Mouse (Mus musculus) lung, postnatal 10 days (tissue): ENCODE measurements around the gene Commd1.
A peak's percentile ranks its signal among the peaks of the same experiment; 100 is the strongest.

ENCODE experiments used
- DNase-seq: peaks from one replicate; pipeline ENCODE4 v3.0.0; 2021

Commd1 gene

DNA sequence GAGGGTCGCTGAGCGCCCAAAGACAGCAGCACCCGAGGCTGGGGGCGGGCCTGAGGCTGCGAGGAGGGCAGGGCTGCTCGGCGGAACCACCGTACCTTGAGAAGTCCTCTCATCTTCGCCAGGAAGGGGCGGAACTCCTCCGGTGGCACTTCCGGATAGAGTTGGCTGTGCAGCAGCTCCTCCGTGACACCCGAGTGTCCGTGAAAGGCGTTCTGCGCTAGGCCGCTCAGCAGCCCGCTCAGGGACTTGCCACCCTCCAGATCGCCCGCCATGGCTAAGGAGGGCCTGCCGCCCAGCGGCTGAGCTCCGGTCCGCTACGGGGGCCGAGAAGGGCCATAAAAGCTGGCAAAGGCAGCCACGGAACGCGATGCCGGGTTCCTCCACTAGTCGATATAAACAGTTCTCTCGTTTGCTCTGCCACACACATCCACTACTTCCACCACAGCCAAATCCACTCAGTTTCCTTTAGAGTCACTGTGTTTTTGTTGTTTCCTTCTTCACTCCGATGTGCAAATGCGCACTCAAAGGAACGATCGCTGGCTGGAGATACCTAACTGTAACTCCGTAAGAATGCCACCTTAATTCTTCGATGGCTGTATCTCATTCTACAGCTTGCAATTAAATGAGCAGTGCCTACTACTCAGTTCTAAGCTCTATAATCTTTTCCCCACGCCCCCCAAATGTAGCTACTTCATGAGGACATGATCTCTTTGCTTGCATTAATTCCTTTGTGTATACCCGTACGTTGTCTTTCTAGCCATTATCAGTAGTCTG, at the start of gene Commd1, which contains the start of gene Gm28048:
Gene Commd1, minus strand, starts transcription at position 399 of the 774 bp plus-strand sequence.
Gene Gm28048, minus strand, starts transcription at position 107 of the 774 bp plus-strand sequence.
- peak; percentile 98 for DNase-seq

DNA sequence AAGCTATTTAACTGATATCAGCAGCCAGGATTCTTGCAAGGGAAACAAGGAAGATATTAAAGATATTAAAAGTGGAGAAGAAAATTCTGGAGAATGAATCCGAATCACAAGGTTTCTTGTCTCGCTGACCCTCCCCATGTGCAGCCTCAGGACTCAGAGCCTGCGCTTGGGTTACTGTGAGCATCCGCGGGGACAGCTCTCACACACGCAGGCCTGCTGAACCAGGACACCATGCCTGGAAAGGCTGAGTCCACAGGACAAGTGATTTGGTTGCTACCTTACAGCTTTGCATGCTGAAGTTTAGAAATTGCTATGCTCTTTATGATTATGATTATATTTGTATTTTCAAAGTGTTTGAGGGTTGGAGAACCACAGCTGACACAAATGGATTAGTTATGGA, 47.2 kb upstream of the Commd1 start:
- no peak for DNase-seq

DNA sequence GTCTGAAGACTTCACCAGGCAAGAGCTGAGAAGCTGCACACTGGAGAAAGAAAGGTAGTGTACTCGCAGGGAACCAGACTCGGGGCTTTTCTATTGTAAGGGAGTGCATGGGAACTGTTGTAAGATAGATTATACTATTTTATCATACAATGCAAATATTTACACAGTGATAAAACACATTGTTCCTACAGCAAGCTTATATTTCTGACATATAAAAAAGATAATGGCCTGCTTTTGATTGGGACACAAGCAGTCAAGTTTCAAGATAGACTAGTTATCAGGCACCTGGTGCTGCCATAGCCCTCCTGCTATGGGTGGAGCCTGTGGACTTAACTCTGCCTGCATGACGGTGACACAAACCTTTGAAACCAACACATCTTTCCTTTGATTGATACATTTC, 46.8 kb upstream of the Commd1 start:
- no peak for DNase-seq

DNA sequence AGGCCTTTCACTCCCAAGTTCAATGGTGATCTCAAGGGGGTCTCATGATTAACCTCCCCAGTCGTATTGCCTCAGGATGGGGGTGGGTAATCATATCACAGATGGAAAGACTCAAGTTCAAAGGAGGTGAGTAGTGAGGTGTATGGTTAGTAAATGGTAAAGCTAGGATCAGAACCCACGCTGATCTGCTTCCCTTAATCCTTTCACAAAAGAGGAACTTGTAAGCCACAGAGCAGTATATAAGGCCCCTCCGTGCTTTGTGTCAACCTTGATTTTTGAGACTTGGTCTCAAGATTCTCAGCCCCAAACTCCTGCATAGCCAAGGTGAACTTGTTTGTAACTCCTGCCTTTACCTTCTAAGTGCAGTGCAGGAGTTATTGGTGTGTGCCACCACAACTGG, 42.0 kb upstream of the Commd1 start:
- no peak for DNase-seq

DNA sequence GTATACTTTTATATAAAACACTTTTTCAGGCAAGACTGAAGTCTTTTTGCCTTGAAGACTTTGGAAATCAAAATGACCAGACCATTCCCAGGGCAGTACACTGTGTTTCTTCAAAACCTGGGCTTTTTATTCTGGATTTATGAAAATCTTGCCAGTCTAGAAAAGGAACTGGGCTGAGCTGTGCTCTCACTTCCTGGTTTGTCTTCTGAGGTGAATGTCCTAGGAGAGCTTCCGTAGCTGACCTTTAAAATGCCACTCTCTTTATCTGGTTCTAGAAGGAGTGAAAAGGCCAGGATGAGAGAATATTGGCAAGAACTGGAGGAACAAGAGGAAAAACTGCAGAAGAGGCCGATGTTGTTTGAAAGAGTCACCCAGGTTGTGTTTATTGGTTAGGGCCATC, 41.0 kb upstream of the Commd1 start:
- no peak for DNase-seq

DNA sequence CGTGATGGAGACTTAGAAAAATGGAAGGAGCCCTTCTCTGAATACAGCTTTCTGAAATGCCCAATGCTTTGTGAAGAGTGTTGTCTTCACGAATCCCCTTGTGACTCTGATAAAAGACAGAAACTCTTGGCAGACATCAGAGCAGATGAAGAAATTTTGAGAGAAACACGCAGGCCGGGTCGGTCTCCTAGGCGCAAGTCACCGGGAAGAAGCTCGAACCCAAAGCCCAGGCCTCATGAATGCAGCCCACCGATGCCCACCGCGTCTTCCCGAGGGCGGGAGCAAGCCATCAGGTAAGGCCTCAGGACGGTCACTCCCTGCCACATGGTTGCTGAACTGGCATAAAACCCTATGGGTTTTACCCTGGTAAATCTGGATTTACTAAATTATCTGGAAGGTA, 38.7 kb upstream of the Commd1 start:
- DNase-seq, result no peak

DNA sequence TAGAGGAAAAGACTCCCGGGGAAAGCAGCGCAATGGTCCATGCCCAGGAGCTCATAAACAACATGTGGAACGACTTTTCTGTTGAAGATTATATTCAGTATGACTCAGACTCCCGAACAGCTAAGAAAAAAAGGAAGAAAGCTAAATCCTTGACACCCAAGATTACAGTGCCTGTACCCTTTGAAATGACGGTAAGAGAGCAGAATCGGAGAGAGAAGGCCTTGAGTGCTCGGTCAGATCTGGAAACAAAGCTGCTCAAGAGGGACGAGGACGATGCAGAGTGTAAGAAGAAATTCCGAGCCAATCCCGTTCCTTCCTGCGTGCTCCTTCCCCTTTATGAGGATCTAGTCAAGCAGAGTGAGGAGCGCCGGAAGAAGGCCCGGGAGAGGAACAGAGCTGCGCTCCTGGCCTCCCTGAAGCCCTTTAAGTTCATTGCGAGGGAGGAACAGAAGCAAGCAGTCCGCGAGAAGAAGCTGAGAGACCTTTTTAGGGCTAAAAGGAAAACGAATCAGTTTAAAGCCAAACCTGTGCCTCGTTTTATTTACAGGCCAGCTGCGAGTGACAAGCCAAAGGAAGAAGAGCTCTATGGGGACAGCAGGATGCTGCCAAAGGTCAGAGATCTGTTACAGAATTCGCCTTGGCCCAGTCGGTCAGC, 38.1 kb upstream of the Commd1 start:
- DNase-seq, result no peak

DNA sequence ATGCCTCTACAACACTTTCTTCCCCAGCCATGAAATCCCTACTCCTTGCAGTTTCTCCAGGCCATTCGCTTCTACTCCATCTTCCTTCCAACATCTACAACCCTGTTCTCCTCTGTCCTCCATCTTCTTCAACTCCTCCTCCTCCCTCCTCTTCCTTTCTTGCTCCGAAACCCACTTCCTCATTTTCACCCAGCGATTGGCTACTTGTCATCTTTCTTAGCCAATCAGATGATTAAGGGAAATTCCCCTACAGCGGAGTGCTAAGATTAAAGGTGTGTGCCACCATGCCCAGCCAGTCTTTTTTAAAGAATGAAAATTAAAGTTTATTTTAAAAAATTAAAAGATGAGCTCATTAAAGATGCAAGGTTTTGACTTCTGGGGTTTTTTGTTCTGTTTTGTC, 35.8 kb upstream of the Commd1 start:
- DNase-seq, result no peak

DNA sequence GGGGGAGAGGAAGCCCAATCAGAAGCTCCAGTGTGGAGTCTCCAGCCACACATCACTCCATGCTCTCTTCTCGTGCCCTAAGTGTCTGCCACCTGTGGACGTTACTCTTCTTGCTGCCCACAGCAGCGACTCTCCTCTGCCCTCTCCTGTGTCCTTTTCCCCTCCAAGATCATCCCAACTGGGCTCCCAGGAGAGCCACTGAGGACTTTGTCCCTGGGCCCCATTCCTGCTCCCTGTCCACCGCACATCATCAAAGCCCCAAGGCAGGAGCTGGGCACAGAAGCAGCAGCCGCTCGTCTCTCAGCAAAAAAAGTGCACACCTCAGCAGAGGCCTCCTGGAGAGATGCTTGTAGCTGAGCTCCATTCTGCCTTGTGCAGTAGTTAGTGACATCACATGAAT, 32.8 kb upstream of the Commd1 start:
- DNase-seq, result no peak

DNA sequence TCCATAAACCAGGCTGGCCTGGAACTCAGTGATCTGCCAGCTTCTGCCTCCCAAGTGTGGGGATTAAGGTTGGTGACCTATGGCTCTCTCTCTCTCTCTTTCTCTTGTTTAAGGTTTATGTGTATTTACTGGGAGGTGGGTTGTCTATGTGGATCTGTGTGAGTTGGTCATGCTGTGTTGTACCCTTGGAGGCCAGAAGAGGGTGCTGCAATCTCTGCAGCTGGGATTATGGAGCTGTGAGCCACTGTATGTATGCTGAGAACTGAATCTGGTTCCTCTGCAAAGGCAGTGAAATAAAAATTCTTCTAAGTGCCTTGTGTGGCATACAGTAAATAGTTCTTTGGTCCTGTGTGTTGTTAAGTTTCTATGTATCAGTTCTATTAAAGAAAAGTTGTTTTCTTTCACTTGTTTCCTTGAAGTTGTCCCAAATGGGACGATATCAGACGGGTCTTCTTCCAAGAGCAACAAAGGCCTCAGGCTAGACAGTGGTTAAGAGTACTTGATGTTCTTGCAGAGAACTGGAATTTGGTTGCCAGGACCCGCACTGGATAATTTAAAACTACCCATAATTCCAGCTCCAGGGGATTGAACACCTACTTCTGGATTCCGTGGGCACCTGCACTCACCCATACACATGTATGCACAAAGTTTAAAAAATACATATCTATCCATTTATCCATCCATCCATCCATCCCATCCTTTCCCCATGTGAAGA, 31.6 kb upstream of the Commd1 start:
- DNase-seq, result no peak

DNA sequence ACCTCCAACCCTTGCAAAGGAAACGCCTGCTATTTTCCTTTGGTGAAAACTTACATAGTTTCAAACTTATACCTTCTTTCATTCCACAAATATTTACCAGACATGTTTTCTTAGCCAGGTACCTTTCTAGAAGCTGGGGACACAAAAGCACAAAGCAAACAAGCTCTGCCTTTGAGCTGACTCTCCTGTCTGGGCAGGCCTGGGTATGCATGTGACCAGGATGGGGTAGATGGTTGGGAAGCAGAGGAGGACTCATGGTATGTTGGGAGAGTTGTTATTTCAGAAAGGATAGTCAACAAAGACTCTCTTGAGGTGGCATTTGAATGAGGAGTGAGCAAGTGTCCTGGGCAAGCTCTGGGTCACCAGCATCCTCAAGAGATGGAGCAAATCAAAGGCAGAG, 30.9 kb upstream of the Commd1 start:
- DNase-seq, result no peak

DNA sequence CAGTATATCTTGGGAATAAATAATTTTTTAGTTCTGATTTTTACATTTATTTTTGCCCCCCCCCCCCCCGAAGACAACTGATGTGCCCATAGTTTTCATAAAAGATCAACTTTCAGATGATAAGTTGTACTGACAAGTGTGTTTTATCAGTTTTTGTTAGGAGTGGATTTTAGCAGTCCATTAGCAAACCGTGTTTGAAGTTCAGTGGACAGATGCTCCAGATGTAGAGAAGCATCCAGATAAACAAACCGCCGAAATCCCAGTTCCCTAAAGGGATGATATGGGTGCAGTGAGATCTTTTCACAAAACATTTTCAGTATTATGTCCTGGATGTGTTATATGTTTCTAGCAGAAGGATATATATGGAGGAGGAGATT, 26.6 kb upstream of the Commd1 start:
- no peak for DNase-seq

DNA sequence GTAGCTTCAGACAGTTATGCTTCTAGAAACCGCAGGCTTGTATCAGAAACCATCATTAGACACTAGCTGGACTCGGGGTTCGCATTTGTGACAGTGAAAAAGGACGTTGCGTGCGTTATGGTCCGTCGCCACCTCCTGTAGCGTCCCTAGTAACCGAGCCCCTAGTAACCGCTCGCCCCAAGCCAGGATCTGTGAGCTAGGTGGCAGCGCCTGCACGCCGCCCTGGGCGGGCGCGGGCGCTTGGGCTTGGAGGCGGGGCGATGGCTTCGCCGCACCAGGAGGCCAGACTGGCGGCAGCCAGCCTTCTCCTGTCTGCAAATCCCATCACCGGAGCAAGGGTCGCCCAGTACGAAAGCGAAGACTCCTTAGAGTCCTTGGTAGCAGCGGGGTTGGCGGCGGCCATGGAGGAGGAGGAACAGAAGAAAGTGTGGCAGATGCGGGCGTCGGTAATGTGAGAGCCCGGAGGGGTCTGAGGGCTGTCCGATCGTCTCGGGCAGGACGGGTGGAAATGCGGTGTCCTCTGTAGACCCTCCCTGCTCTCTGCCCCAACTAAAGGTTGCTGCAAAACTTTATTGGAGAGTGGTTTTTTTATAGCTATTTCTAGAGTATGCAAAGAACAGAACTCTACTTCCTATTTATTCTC, 26.1 kb upstream of the Commd1 start:
- DNase-seq, result peak; percentile 88

DNA sequence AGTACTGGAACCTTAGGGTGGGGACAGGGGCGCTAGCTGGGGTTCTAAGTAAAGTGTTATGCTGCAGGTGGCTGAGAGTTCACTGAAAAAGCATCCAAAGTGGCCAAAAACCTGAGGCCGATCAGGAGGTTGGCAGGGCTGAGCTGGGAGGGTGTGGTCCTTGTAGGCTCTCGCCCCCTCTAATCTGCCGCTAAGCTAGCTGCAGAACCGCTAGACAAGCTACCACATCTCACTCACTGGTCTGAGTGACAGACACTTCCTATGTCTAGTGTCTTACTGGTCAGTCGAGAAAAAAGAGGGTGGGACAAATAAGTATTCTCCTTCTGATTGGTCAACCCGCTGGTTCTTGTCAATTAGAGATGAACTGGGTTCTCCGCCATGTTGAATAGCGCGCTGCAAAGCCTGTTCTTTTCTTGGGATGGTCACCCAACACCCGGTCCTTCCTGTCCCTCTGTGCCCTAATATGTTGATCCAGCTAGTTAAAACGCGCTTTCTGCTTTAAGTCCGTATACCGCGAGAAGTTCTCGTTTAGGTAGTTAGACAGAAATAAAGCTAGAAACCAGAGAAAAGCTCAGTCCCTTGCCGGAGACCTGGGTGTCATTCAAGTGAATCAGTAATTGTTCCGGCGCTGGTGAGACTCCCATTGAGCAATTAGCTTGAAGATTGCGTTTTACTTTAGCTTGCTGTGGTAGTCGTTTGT, 25.4 kb upstream of the Commd1 start, which contains the start of gene Fam161a:
Gene Fam161a, plus strand, starts transcription at position 51 of the 700 bp plus-strand sequence.
- DNase-seq, result peak; percentile 94

DNA sequence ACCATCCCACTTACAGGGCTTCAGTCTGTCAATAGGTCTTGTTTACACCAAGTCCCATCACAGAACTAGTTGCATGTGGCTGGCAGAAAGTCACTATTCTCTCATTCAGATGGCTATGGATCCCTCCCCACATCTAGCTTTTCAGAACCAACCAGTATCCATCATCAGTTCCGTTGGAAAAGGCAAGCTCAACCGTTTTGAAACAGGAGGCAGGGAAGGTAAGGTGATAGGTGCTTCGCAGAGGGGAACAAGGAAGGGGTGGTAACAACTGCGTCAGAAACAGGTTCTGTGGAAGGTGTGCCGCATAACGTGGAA, 24.9 kb upstream of the Commd1 start:
- DNase-seq, result no peak

DNA sequence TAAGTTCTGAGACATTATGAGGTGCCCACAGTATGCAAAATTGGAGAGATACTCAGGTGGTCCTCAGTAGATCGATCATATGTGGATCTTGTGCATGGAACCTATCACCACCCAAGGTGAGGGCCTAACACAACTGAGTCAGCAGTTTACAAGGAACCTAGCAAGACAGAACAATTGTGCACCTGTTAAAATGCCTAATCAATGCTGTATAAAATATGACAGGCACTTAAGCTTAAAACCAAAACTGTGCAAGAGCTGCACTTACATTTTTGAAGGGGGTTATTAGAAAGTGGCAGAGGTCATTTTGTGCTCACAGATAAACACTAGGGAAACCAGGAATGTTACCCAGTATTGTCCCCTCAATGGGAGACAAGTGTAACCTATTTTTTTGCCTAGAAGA, 23.1 kb upstream of the Commd1 start:
- DNase-seq, result no peak

DNA sequence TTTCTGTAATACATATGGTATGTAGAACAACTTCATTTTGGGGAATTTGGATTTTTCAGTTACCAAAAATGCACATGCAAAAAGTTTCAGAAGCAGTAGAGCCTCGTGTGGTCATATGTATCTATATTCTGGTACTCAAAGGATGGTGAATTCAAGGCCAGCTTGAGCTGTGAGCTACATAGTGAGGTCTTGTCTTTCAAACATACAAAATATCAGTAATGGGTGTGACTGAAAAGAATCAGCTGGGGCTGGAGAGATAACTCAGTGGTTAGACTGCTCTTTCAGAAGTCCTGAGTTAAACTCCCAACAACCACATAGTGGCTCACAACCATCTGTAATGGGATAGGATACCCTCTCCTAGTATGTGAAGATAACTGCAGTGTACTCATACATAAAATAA, 16.1 kb upstream of the Commd1 start:
- DNase-seq, result no peak

DNA sequence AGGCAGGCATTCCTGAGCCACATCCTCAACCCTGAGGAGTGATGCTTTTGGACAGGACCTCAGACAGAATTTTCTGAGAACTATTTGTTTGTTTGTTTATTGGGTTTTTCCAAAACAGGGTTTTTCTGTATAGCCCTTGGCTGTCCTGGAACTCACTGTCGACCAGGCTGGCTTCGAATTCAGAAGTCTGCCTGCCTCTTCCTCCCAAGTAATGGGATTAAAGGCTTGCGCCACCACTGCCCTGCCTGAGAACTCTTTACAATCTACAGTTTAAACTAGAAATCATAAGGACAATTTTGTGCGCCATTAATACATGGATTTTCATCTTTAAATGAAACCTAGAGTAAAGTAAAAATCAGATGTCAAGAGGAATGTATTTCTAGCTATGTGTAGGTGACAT, 13.3 kb upstream of the Commd1 start:
- DNase-seq, result no peak

DNA sequence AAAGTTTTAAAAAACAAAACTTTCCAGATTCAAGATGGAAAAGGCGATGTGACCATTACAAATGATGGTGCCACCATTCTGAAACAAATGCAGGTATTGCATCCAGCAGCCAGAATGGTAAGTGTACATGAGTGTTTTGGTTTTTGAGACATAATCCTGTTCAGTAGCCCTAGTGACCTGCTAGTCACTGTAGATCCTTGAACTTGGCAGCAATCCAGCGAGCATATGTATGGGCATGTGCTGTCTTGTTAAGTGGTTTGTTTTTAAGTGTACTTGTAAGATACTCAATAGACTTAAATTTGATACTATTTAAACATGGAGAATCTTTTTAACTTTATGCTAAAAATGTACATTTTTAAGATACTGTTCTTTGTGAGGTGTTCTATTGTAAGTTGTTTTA, 12.1 kb upstream of the Commd1 start:
- DNase-seq, result no peak

DNA sequence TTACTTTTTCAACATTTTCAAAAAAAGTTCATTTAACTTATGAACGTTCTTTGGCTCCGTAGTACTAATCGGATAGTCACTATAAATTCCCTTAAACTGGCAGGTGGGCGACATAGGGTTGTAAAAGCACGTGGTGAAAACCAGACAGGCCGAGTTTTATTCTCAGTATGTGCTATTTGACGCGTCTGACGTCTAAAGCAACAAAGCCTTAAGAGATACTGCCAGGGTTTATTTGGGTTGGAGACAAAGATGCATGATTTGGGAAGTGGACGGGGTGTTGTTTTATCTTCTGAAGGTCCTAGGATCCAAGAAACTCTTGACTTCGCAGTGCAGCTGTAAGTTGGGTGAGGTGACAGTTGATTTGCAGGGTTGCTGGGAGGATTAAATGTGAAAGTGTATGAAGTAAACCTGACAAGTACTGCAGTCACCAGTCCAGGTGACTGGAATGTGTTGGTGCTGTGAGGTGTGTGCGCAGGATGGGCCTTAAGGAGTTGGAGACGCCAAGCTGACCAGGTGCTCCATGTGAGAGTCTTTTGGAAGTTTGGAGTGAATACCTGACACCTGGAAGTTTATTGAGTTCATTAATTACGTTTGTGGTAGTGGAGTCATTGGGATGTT, 9.1 kb upstream of the Commd1 start:
- no peak for DNase-seq

DNA sequence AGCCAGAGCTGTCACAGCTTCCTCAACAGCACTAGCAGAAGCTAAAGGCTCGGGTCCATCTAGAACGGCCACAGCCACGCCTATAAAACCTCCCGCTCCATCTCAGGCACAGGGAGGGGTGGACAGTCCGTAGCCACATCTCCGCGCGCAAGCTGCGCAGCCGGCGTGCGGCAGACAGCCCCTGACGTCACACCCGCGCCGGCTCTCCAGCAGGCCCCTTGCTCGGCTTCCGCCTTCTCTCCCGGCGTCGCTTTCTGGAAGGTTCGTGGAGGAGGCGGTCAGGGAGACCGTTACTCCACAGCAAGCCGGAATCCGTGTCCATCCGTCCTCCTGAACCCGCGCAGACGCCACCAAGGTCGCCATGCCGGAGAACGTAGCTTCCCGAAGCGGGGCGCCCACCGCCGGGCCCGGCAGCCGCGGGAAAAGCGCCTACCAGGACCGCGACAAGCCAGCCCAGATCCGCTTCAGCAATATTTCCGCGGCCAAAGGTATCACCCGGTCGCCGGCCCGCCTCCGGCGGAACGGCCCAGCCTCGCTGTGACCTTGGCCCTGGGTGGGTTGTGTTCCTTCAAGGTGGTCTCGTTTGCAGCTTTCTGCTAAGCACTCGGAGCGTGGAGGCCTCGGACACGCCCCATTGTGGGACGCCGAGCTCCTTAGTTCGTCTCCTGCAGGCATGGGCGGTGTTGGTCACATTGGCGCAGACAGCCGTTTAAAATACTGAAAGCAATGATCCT, 8.4 kb upstream of the Commd1 start, which contains the start of gene Cct4:
Gene Cct4, plus strand, starts transcription at position 127 of the 734 bp plus-strand sequence.
- DNase-seq, result peak; percentile 96

DNA sequence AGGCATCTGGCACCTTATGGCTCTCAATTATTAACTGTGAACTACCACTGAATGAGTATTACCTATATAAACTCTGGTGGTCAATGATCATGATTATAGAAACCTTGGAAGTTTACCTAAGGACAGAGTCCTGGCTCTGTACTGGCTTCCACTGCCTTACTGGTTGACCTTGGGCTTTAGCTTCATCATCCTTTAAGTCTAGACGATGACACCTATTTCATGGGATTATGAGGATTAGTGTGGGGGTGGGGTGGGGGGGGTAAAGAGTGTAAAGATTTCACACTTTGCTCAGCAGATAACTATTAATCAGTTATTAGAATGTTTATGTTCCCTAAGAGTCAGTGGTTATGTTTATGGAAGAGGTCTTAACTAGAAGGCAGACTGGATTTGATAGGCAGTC, 7.6 kb upstream of the Commd1 start:
- no peak for DNase-seq
